Mouse (Mus musculus): ENCODE measurements around the gene Susd6.

GRCm38 (mm10) chr12:80894973-80895570 lies 104.8 kb downstream of the Susd6 start:
- TF ChIP-seq CTCF (IDR thresholded peaks at IDR 0.05; ENCODE audit: low read depth) (peak; percentile 99), EP300 (IDR thresholded peaks at IDR 0.05; ENCODE audit: low read depth) (no peak)

Measured in liver, embryonic 14.5 days (tissue).